Comparison of ENCODE assay signal across 1 mouse cellular context in the genomic region with DNA sequence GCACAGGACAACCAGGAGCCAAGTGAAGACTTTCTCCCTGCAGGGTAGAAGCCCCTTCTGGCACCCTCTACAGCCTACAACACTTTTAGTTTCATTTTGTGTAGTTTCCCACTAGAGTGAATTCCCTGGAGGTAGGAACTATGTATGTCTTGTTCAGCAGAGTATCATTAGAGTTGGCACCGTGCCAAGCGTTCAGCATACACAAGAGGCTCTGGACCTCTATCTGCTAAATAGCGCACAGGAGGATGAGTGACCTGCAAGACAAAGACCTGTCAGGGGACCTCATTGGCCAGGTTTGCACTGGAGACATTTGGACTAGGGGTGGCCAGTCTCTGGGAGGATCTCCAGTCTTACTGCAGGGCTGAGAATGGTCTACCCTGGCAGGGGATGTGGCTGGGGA.
TF ChIP-seq lines count a peak whose summit lies in the region.

No protein-coding gene starts in this region.

TF ChIP-seq in CH12.LX, 34 proteins besides CTCF, POLR2A, EP300 and RAD21:
- TF ChIP-seq ETS1 (conservative IDR thresholded peaks at IDR 0.05; ENCODE audit: low read depth, low read length) (no peak), BHLHE40 (IDR thresholded peaks at IDR 0.05; ENCODE audit: low read depth, low read length) (no peak), TBP (conservative IDR thresholded peaks at IDR 0.05; ENCODE audit: low read depth, low read length) (no peak), MYC (IDR thresholded peaks at IDR 0.05; ENCODE audit: low read depth, low read length) (no peak), NRF1 (IDR thresholded peaks at IDR 0.05; ENCODE audit: low read depth, low read length) (no peak), USF1 (IDR thresholded peaks at IDR 0.05; ENCODE audit: low read depth, low read length) (no peak)
